Mouse (Mus musculus): ENCODE results near the gene Rplp2. TPM values are rescaled to one million over a fixed set of nuclear protein-coding genes. Genes with fewer than 3 reads are reported as not detected.

Gene Rplp2
- total RNA-seq, 1 experiment from 2014 or later = 2,799 TPM

Other genes with a start within 250 kb of the Rplp2 start
- gene Lmntd2, start 233.3 kb upstream of the Rplp2 start, total RNA-seq (2017) = 0.32 and 1.2 TPM in 2 replicates
- gene Rassf7, start 231.5 kb upstream of the Rplp2 start, total RNA-seq (2017) = 1.8 and 5.9 TPM in 2 replicates
- gene Phrf1, start 218.6 kb upstream of the Rplp2 start, total RNA-seq (2017) = 64.1 and 114 TPM in 2 replicates
- 3.4 and 24.7 TPM in 2 replicates for gene Irf7, start 180.9 kb upstream of the Rplp2 start, total RNA-seq (2017)
- not detected in 2 replicates for gene Cdhr5, start 170.6 kb upstream of the Rplp2 start, total RNA-seq (2017)
- not detected in 2 replicates for gene Sct, start 168.2 kb upstream of the Rplp2 start, total RNA-seq (2017)
- not detected in 2 replicates for gene Drd4, start 155.4 kb upstream of the Rplp2 start, total RNA-seq (2017)
- gene Deaf1, start 119.7 kb upstream of the Rplp2 start, total RNA-seq (2017) = 18.7 and 29.1 TPM in 2 replicates
- gene Tmem80, start 119.6 kb upstream of the Rplp2 start, total RNA-seq (2017) = 7.4 and 9.0 TPM in 2 replicates
- 1.1 TPM in 1 of 2 replicates, not detected in the other for gene Eps8l2, start 108.5 kb upstream of the Rplp2 start, total RNA-seq (2017)
- 295 and 302 TPM in 2 replicates for gene Taldo1, start 55.2 kb upstream of the Rplp2 start, total RNA-seq (2017)
- 11.4 and 12.7 TPM in 2 replicates for gene Gatd1, start 33.2 kb upstream of the Rplp2 start, total RNA-seq (2017)
- not detected in 2 replicates for gene Cend1, start 17.9 kb upstream of the Rplp2 start, total RNA-seq (2017)
- gene Slc25a22, start 9.5 kb upstream of the Rplp2 start, total RNA-seq (2017) = 4.9 and 11.1 TPM in 2 replicates
- 8.3 and 14.3 TPM in 2 replicates for gene Pidd1, start 3.3 kb upstream of the Rplp2 start, total RNA-seq (2017)
- gene Pnpla2, start 7.8 kb downstream of the Rplp2 start, total RNA-seq (2017) = 13.9 and 14.4 TPM in 2 replicates
- gene Cracr2b, start 13.7 kb downstream of the Rplp2 start, total RNA-seq (2017) = 0.39 TPM in 1 of 2 replicates, not detected in the other
- 31.4 and 32.9 TPM in 2 replicates for gene Cd151, start 20.0 kb downstream of the Rplp2 start, total RNA-seq (2017)
- 44.5 and 47.0 TPM in 2 replicates for gene Polr2l, start 27.8 kb downstream of the Rplp2 start, total RNA-seq (2017)
- gene Tspan4, start 27.9 kb downstream of the Rplp2 start, total RNA-seq (2017) = 50.3 and 53.3 TPM in 2 replicates
- gene Chid1, start 92.5 kb downstream of the Rplp2 start, total RNA-seq (2017) = 25.4 and 27.5 TPM in 2 replicates
- gene Ap2a2, start 114.8 kb downstream of the Rplp2 start, total RNA-seq (2017) = 26.6 and 27.8 TPM in 2 replicates
- 0.18 TPM in 1 of 2 replicates, not detected in the other for gene Muc6, start 207.9 kb downstream of the Rplp2 start, total RNA-seq (2017)
- not detected in 2 replicates for gene Muc2, start 243.0 kb downstream of the Rplp2 start, total RNA-seq (2017)